Mouse (Mus musculus) limb, embryonic 14.5 days (tissue): ENCODE results near the gene Cyp3a13. TPM values are rescaled to one million over a fixed set of nuclear protein-coding genes. Genes with fewer than 3 reads are reported as not detected.
"Not testable (repeated sequence)": the region's sequence is repeated elsewhere in the genome, so short reads cannot be mapped to it uniquely, and the experiment has no call there.

Experiments
- ATAC-seq: fragments of 200-750 bp; cut with Nextera tagmentation; 2 replicates; pipeline ENCODE4 v1.8.0; 2017; ENCODE audit warnings: low read depth, moderate number of reproducible peaks, moderate TSS enrichment; ENCODE audit not compliant: low FRiP score
- DNase-seq: peaks from one replicate; pipeline ENCODE4 v3.0.0-alpha.2; 2015; ENCODE audit warnings: low spot score
- H3K27ac ChIP-seq: fragments of 300-500 bp; sonication (generic); replicated peaks from 2 replicates; pipeline ENCODE4 v1.5.1; 2014; ENCODE audit warnings: low read depth, mild to moderate bottlenecking, low read length, moderate library complexity, mixed read lengths
- H3K27me3 ChIP-seq: fragments of 300-500 bp; sonication (generic); 2 replicates; pipeline ENCODE4 v1.6.1; 2014; ENCODE audit warnings: low read length, mixed read lengths; ENCODE audit not compliant: control insufficient read depth, insufficient read depth
- H3K36me3 ChIP-seq: fragments of 300-500 bp; sonication (generic); 2 replicates; pipeline ENCODE4 v1.6.1; 2014; ENCODE audit warnings: mild to moderate bottlenecking, low read length, moderate library complexity, mixed read lengths; ENCODE audit not compliant: control insufficient read depth, insufficient read depth
- H3K4me1 ChIP-seq: fragments of 300-500 bp; sonication (generic); 2 replicates; pipeline ENCODE4 v1.6.1; 2014; ENCODE audit warnings: antibody characterized with exemption, low read length, mixed read lengths; ENCODE audit not compliant: control insufficient read depth, insufficient read depth
- H3K4me2 ChIP-seq: fragments of 300-500 bp; sonication (generic); replicated peaks from 2 replicates; pipeline ENCODE4 v1.6.1; 2014; ENCODE audit warnings: low read depth, mild to moderate bottlenecking, low read length, moderate library complexity; ENCODE audit not compliant: severe bottlenecking
- H3K4me3 ChIP-seq: fragments of 300-500 bp; sonication (generic); replicated peaks from 2 replicates; pipeline ENCODE4 v1.5.1; 2014; ENCODE audit warnings: low read length
- H3K9ac ChIP-seq: fragments of 300-500 bp; sonication (generic); 2 replicates; pipeline ENCODE4 v1.6.1; 2014; ENCODE audit warnings: mild to moderate bottlenecking, low read depth, low read length, moderate library complexity; ENCODE audit not compliant: severe bottlenecking
- H3K9me3 ChIP-seq: fragments of 300-500 bp; sonication (generic); 2 replicates; pipeline ENCODE4 v1.6.1; 2016; ENCODE audit warnings: low read length; ENCODE audit not compliant: control insufficient read depth
- WGBS: fragments of 180-500 bp; shearing (Covaris S2); extraction: QIAGEN DNeasy Blood & Tissue Kit; methylation state at CpG from one replicate; pipeline ENCODE4 v1.1.7; 2014; 5-methylcytosine and 5-hydroxymethylcytosine counted together
- polyA plus RNA-seq, 2 experiments: library from polyadenylated mRNA; depleted of rRNA in 1 of 2; stranded (reverse) in 1 of 2; unstranded in 1 of 2; fragments of >200 nt; fragmentation: Nextera tagmentation in 1 of 2; extraction: Ambion mirVana in 1 of 2; gene quantifications; 2 replicates each; pipeline versions ENCODE4 v1.2.1 to v1.2.3; 2012 to 2014

Gene Cyp3a13
- polyA plus RNA-seq, 2 experiments = 0.08 TPM; not detected in 1

DNA sequence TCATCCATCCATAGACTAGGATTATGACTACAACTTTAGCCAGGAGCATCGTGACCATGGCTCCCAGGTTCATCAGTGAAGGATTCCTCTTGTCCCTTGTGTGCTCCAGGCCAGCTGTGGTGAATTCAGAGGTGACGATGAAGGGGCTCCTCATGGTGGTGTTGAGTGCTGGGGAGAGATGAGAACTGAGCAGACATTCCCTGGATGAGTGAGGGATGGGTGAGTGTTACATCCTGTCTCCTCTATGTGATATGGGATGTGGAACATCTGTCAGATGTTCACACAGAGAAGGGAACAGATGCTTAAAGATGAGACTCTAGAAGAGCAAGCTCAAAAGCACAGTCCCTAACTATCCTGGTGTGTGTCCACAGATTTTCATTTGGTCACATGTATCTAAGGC, 52.8 kb downstream of the Cyp3a13 start:
- H3K4me1 ChIP-seq, H3K36me3 ChIP-seq, H3K9ac ChIP-seq, H3K4me3 ChIP-seq, H3K27ac ChIP-seq, H3K9me3 ChIP-seq, ATAC-seq, H3K4me2 ChIP-seq, DNase-seq, H3K27me3 ChIP-seq: not testable (repeated sequence)
- WGBS = 61% methylated on average over 2 of the region's 2 CpGs

DNA sequence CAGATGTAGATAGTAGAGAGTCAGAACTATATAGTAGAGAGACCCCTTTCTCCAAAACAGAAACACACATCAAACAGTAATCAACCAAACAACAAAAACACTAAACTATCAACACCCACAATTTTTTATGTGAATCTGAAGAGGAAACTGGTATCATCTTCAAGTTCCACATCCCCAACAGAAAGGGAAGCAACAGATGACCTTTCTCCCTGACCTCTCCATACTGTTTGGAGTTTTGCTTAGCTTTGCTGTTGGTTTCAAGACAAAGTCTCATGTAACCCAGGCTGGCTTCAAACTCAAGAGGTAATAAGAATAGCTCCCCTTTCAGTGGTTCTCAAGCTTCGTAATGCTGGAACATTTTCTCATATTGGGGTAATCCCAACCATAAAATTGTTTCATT, 57.4 kb downstream of the Cyp3a13 start:
- H3K27ac ChIP-seq, DNase-seq, H3K36me3 ChIP-seq, H3K27me3 ChIP-seq, H3K4me3 ChIP-seq, H3K9ac ChIP-seq, H3K4me1 ChIP-seq, H3K9me3 ChIP-seq, ATAC-seq, H3K4me2 ChIP-seq: not testable (repeated sequence)
- WGBS = 85% methylated on average over 1 of the region's 1 CpGs

DNA sequence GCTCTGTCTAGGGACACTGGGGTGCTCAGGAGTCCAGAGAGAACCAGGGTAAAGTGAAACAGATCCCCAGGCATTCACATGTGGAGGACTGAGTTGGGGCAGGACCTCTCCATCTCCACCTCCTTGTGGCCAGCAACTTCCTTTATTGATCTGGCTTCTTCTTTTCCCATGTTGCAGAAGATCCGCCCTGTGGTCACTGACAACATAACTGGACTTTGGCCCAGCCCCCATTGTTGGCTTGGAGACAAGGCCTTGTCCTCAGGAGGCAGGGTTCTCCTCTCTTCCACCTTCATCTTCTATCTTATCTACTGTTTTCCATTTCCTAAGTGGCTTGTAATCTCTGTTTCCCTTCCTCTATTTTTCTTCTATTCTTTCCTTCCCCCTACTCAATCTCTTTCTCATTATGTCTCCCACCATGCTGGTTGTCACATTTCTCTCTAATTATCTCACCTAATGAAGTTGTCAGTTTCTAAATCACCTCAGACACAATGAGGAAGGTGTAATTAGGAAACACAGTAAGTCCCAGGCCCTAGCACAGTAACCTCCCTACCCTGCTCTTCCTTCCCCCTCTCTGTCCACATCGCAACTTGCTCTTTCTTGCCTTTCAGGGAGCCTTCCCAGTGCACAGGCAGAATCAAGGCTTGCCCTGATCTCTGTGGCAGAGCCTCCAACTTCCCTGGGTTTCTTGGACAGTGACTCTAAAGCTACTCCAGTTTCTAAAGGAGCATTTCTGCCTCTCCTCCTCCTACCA, 63.3 kb downstream of the Cyp3a13 start, which contains the start of gene Pilrb1:
Gene Pilrb1 (minus strand): TSS at position 147 of the 751 bp plus-strand sequence.
- not testable (repeated sequence) for H3K27me3 ChIP-seq, H3K9me3 ChIP-seq, H3K4me3 ChIP-seq, H3K36me3 ChIP-seq, H3K4me2 ChIP-seq, H3K9ac ChIP-seq, H3K4me1 ChIP-seq, ATAC-seq, DNase-seq, H3K27ac ChIP-seq
- 70% methylated on average over 2 of the region's 2 CpGs for WGBS

DNA sequence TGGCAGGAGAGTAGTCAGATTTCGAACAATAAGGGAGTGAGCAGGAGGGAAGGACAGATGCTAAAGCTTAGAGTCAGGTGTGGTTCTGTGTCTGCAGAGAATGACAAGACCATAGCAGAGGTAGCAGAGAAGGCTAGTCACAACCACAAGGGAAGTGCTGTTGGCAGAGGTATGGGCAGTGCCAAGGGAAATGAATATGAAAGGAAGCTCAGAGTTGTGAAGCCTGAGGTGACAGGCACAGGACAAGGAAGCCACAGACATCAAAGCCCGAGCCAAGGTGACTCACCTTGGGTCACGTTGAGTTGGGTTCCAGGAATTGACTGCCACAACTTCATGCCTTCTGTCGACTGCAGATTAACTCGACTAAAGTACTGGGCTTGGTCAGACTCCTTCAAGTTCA, 64.5 kb downstream of the Cyp3a13 start:
- not testable (repeated sequence) for ATAC-seq

DNA sequence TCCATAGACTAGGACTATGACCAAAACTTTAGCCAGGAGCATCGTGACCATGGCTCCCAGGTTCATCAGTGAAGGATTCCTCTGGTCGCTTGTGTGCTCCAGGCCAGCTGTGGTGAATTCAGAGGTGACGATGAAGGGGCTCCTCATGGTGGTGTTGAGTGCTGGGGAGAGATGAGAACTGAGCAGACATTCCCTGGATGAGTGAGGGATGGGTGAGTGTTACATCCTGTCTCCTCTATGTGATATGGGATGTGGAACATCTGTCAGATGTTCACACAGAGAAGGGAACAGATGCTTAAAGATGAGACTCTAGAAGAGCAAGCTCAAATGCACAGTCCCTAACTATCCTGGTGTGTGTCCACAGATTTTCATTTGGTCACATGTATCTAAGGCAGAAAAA, 66.5 kb downstream of the Cyp3a13 start:
- H3K9ac ChIP-seq, H3K9me3 ChIP-seq, ATAC-seq, DNase-seq, H3K36me3 ChIP-seq, H3K27me3 ChIP-seq, H3K4me3 ChIP-seq, H3K27ac ChIP-seq, H3K4me2 ChIP-seq, H3K4me1 ChIP-seq: not testable (repeated sequence)
- 71% methylated on average over 3 of the region's 3 CpGs for WGBS

More for the DNA sequence above, 64.5 kb downstream of the Cyp3a13 start:
- 69% methylated on average over 4 of the region's 5 CpGs for WGBS
- not testable (repeated sequence) for H3K4me1 ChIP-seq, H3K9me3 ChIP-seq, H3K27me3 ChIP-seq, H3K27ac ChIP-seq, H3K36me3 ChIP-seq, H3K4me2 ChIP-seq, H3K9ac ChIP-seq, H3K4me3 ChIP-seq, DNase-seq

DNA sequence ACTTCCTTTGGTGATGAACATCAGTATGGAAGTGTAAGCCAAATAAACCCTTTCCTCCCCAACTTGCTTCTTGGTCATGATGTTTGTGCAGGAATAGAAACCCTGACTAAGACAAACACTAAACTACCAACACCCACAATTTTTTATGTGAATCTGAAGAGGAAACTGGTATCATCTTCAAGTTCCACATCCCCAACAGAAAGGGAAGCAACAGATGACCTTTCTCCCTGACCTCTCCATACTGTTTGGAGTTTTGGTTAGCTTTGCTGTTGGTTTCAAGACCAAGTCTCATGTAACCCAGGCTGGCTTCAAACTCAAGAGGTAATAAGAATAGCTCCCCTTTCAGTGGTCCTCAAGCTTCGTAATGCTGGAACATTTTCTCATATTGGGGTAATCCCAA, 71.1 kb downstream of the Cyp3a13 start:
- WGBS = 79% methylated on average over 1 of the region's 1 CpGs

More for the DNA sequence above, 71.1 kb downstream of the Cyp3a13 start:
- H3K4me2 ChIP-seq, H3K27me3 ChIP-seq, H3K27ac ChIP-seq, ATAC-seq, H3K4me3 ChIP-seq, DNase-seq, H3K9me3 ChIP-seq, H3K9ac ChIP-seq, H3K36me3 ChIP-seq, H3K4me1 ChIP-seq: not testable (repeated sequence)

Other genes starting within 250 kb of the Cyp3a13 start
- gene Agfg2, start 236.9 kb downstream of the Cyp3a13 start, polyA plus RNA-seq (2012; rRNA removed) = 16.3 and 22.6 TPM in 2 replicates
- 10.6 and 13.4 TPM in 2 replicates for gene Agfg2, start 236.9 kb downstream of the Cyp3a13 start, polyA plus RNA-seq (2014; fragmentation: Nextera tagmentation; extraction: Ambion mirVana)
- 19.7 and 25.0 TPM in 2 replicates for gene Nyap1, start 180.0 kb downstream of the Cyp3a13 start, polyA plus RNA-seq (2012; rRNA removed)
- gene Nyap1, start 180.0 kb downstream of the Cyp3a13 start, polyA plus RNA-seq (2014; fragmentation: Nextera tagmentation; extraction: Ambion mirVana) = 1.2 and 1.4 TPM in 2 replicates
- 89.1 and 111 TPM in 2 replicates for gene Tsc22d4, start 175.9 kb downstream of the Cyp3a13 start, polyA plus RNA-seq (2012; rRNA removed)
- gene Tsc22d4, start 175.9 kb downstream of the Cyp3a13 start, polyA plus RNA-seq (2014; fragmentation: Nextera tagmentation; extraction: Ambion mirVana) = 151 and 164 TPM in 2 replicates
- 45.2 and 46.8 TPM in 2 replicates for gene Ppp1r35, start 142.8 kb downstream of the Cyp3a13 start, polyA plus RNA-seq (2012; rRNA removed)
- gene Ppp1r35, start 142.8 kb downstream of the Cyp3a13 start, polyA plus RNA-seq (2014; fragmentation: Nextera tagmentation; extraction: Ambion mirVana) = 37.6 and 44.9 TPM in 2 replicates
- 42.0 and 42.3 TPM in 2 replicates for gene Mepce, start 134.0 kb downstream of the Cyp3a13 start, polyA plus RNA-seq (2012; rRNA removed)
- gene Mepce, start 134.0 kb downstream of the Cyp3a13 start, polyA plus RNA-seq (2014; fragmentation: Nextera tagmentation; extraction: Ambion mirVana) = 13.9 and 16.7 TPM in 2 replicates
- gene Zcwpw1, start 133.8 kb downstream of the Cyp3a13 start, polyA plus RNA-seq (2012; rRNA removed) = 19.4 and 30.1 TPM in 2 replicates
- gene Zcwpw1, start 133.8 kb downstream of the Cyp3a13 start, polyA plus RNA-seq (2014; fragmentation: Nextera tagmentation; extraction: Ambion mirVana) = 17.3 and 18.5 TPM in 2 replicates
- gene Pilra, start 85.3 kb downstream of the Cyp3a13 start, polyA plus RNA-seq (2012; rRNA removed) = 0.54 and 0.77 TPM in 2 replicates
- 0.90 and 1.3 TPM in 2 replicates for gene Pilra, start 85.3 kb downstream of the Cyp3a13 start, polyA plus RNA-seq (2014; fragmentation: Nextera tagmentation; extraction: Ambion mirVana)
- gene Pilrb1, start 63.5 kb downstream of the Cyp3a13 start, polyA plus RNA-seq (2012; rRNA removed) = 0.08 and 0.20 TPM in 2 replicates
- 0.57 and 0.83 TPM in 2 replicates for gene Pilrb1, start 63.5 kb downstream of the Cyp3a13 start, polyA plus RNA-seq (2014; fragmentation: Nextera tagmentation; extraction: Ambion mirVana)
- 0.13 and 0.41 TPM in 2 replicates for gene Pilrb2, start 49.8 kb downstream of the Cyp3a13 start, polyA plus RNA-seq (2012; rRNA removed)
- gene Pilrb2, start 49.8 kb downstream of the Cyp3a13 start, polyA plus RNA-seq (2014; fragmentation: Nextera tagmentation; extraction: Ambion mirVana) = 0.40 TPM in 1 of 2 replicates, not detected in the other
- 1.1 TPM in 2 replicates for gene Gjc3, start 41.5 kb upstream of the Cyp3a13 start, polyA plus RNA-seq (2012; rRNA removed)
- gene Gjc3, start 41.5 kb upstream of the Cyp3a13 start, polyA plus RNA-seq (2014; fragmentation: Nextera tagmentation; extraction: Ambion mirVana) = 0.36 and 0.40 TPM in 2 replicates
- gene Azgp1, start 59.9 kb upstream of the Cyp3a13 start, polyA plus RNA-seq (2012; rRNA removed) = 0.09 and 0.18 TPM in 2 replicates
- not detected in 2 replicates for gene Azgp1, start 59.9 kb upstream of the Cyp3a13 start, polyA plus RNA-seq (2014; fragmentation: Nextera tagmentation; extraction: Ambion mirVana)
- not detected in 2 replicates for gene Smok3a, start 99.6 kb upstream of the Cyp3a13 start, polyA plus RNA-seq (2012; rRNA removed)
- gene Smok3a, start 99.6 kb upstream of the Cyp3a13 start, polyA plus RNA-seq (2014; fragmentation: Nextera tagmentation; extraction: Ambion mirVana) = not detected in 2 replicates
- gene Smok3b, start 99.8 kb upstream of the Cyp3a13 start, polyA plus RNA-seq (2012; rRNA removed) = not detected in 2 replicates
- not detected in 2 replicates for gene Smok3b, start 99.8 kb upstream of the Cyp3a13 start, polyA plus RNA-seq (2014; fragmentation: Nextera tagmentation; extraction: Ambion mirVana)
- not detected in 2 replicates for gene Smok3c, start 131.6 kb upstream of the Cyp3a13 start, polyA plus RNA-seq (2012; rRNA removed)
- not detected in 2 replicates for gene Smok3c, start 131.6 kb upstream of the Cyp3a13 start, polyA plus RNA-seq (2014; fragmentation: Nextera tagmentation; extraction: Ambion mirVana)
- 8.5 and 9.8 TPM in 2 replicates for gene Zkscan1, start 163.5 kb upstream of the Cyp3a13 start, polyA plus RNA-seq (2012; rRNA removed)
- 25.3 and 25.4 TPM in 2 replicates for gene Zkscan1, start 163.5 kb upstream of the Cyp3a13 start, polyA plus RNA-seq (2014; fragmentation: Nextera tagmentation; extraction: Ambion mirVana)
- gene Zscan21, start 195.3 kb upstream of the Cyp3a13 start, polyA plus RNA-seq (2012; rRNA removed) = 31.5 and 38.3 TPM in 2 replicates
- 59.8 and 70.0 TPM in 2 replicates for gene Zscan21, start 195.3 kb upstream of the Cyp3a13 start, polyA plus RNA-seq (2014; fragmentation: Nextera tagmentation; extraction: Ambion mirVana)
- gene Zfp113, start 234.1 kb upstream of the Cyp3a13 start, polyA plus RNA-seq (2012; rRNA removed) = 5.1 and 5.2 TPM in 2 replicates
- gene Zfp113, start 234.1 kb upstream of the Cyp3a13 start, polyA plus RNA-seq (2014; fragmentation: Nextera tagmentation; extraction: Ambion mirVana) = 11.3 and 12.6 TPM in 2 replicates
- gene Cops6, start 239.5 kb upstream of the Cyp3a13 start, polyA plus RNA-seq (2012; rRNA removed) = 141 and 149 TPM in 2 replicates
- gene Cops6, start 239.5 kb upstream of the Cyp3a13 start, polyA plus RNA-seq (2014; fragmentation: Nextera tagmentation; extraction: Ambion mirVana) = 262 and 267 TPM in 2 replicates